Mouse (Mus musculus): ENCODE measurements at regions not wholly inside any gene's neighbourhood (a gene's known extent, or its start where the extent isn't known, plus 50 kb on each side); places are given as distances from the start of the nearest gene placed in this dataset.

DNA sequence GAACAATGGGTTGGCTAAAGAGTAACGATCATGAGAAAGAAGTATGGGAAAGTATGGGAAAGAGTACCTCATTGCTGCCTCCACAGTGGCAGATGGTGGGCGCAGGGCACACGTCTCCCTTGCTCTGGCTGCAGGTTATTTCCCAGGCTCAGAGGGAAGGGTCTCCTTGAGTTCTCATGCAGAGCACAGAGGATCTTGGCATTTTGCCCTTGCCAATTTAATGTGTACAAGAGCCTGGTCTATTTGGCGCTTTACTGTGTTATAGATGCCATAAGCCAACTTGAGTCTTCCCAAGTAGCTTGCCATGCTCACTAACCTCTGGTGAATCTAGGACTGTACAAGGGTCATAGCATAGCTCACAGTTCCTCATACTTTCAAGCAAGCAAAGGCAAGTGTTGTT is 296.7 kb upstream of the Rnf219 start:
- no peak overlapping the region for H3K4me2 ChIP-seq (ENCODE audit: low read length)
- DNase-seq (ENCODE audit: low spot score) (no peak), ATAC-seq (replicated peaks; ENCODE audit: low FRiP score, low read depth) (no peak)
- WGBS = 85% methylated on average over 4 of the region's 4 CpGs
- TF ChIP-seq CTCF (IDR thresholded peaks at IDR 0.05; ENCODE audit: low read depth) = no peak
- no peak overlapping the region for H3K9ac ChIP-seq (ENCODE audit: low read depth, low read length)
- no peaks in the 10 kb centered on the region for H3K9me3 ChIP-seq (replicated peaks; ENCODE audit: low read length)
- no peak overlapping the region for H3K27ac ChIP-seq
- H3K4me3 ChIP-seq (replicated peaks; ENCODE audit: low read depth, low read length) = no peak overlapping the region
- H3K4me1 ChIP-seq (replicated peaks; ENCODE audit: insufficient read depth, low read length) = no peaks in the 10 kb centered on the region
- H3K27me3 ChIP-seq (ENCODE audit: insufficient read depth, low read length) = no peaks in the 10 kb centered on the region
- H3K36me3 ChIP-seq (ENCODE audit: insufficient read depth, low read length) = no peaks in the 10 kb centered on the region

- no peaks in the 10 kb centered on the region for H3K4me1 ChIP-seq (replicated peaks; ENCODE audit: insufficient read depth, low read length)
- H3K9ac ChIP-seq (ENCODE audit: low read depth, low read length) = no peak overlapping the region
- no peak overlapping the region for H3K4me2 ChIP-seq (ENCODE audit: low read length)
- no peak for ATAC-seq (replicated peaks; ENCODE audit: low FRiP score, low read depth)
- H3K9me3 ChIP-seq (replicated peaks; ENCODE audit: low read length) = no peaks in the 10 kb centered on the region
- DNase-seq (ENCODE audit: low spot score) = peak; percentile 86
- peak; percentile 86 for TF ChIP-seq CTCF (IDR thresholded peaks at IDR 0.05; ENCODE audit: low read depth)
- H3K27me3 ChIP-seq (ENCODE audit: insufficient read depth, low read length) = no peaks in the 10 kb centered on the region
- H3K4me3 ChIP-seq (replicated peaks; ENCODE audit: low read depth, low read length) = no peak overlapping the region
- no peak overlapping the region for H3K27ac ChIP-seq
- WGBS = 23% methylated on average over 10 of the region's 10 CpGs
- no peaks in the 10 kb centered on the region for H3K36me3 ChIP-seq (ENCODE audit: insufficient read depth, low read length)
Measured at GRCm38 (mm10) chr14:104813977-104814584, 291.6 kb upstream of the Rnf219 start.

GRCm38 (mm10) chr14:104812006-104812405 is 289.6 kb upstream of the Rnf219 start:
- 75% methylated on average over 4 of the region's 4 CpGs for WGBS
- H3K4me1 ChIP-seq (replicated peaks; ENCODE audit: insufficient read depth, low read length) = no peaks in the 10 kb centered on the region
- no peaks in the 10 kb centered on the region for H3K9me3 ChIP-seq (replicated peaks; ENCODE audit: low read length)
- no peak overlapping the region for H3K27ac ChIP-seq
- TF ChIP-seq CTCF (IDR thresholded peaks at IDR 0.05; ENCODE audit: low read depth) = no peak
- H3K4me3 ChIP-seq (replicated peaks; ENCODE audit: low read depth, low read length) = no peak overlapping the region
- no peak for ATAC-seq (replicated peaks; ENCODE audit: low FRiP score, low read depth)
- H3K36me3 ChIP-seq (ENCODE audit: insufficient read depth, low read length) = no peaks in the 10 kb centered on the region
- H3K9ac ChIP-seq (ENCODE audit: low read depth, low read length) = no peak overlapping the region
- DNase-seq (ENCODE audit: low spot score) = no peak
- H3K27me3 ChIP-seq (ENCODE audit: insufficient read depth, low read length) = no peaks in the 10 kb centered on the region
- no peak overlapping the region for H3K4me2 ChIP-seq (ENCODE audit: low read length)

DNA sequence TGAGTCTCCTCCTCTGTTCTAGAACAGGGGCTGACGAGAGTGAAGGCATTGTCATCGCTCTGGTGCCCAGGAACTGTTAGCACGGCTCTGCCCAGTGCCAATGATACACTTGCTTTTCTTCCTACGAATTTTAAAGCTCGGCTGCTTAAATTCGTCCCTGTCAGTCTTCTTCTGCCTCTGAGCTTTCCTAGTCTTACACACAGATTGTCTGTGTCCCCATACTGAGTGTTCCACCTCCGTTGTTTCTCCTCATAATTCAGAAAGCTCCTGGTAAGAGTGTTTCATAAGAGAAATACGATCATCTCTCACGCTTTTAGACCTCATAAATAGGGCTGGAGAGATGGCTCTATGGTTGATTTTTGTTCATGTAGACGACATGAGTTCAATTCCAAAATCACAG is 282.9 kb upstream of the Rnf219 start:
- TF ChIP-seq CTCF (IDR thresholded peaks at IDR 0.05; ENCODE audit: low read depth) = no peak
- Histone ChIP-seq H3K27me3 (ENCODE audit: insufficient read depth, low read length) (no peaks in the 10 kb centered on the region), H3K4me2 (ENCODE audit: low read length) (no peak overlapping the region), H3K36me3 (ENCODE audit: insufficient read depth, low read length) (no peaks in the 10 kb centered on the region), H3K4me1 (replicated peaks; ENCODE audit: insufficient read depth, low read length) (no peaks in the 10 kb centered on the region), H3K9ac (ENCODE audit: low read depth, low read length) (no peak overlapping the region), H3K27ac (no peak overlapping the region), H3K4me3 (replicated peaks; ENCODE audit: low read depth, low read length) (no peak overlapping the region), H3K9me3 (replicated peaks; ENCODE audit: low read length) (no peaks in the 10 kb centered on the region)
- DNase-seq (ENCODE audit: low spot score) (no peak), ATAC-seq (replicated peaks; ENCODE audit: low FRiP score, low read depth) (no peak)
- WGBS = 86% methylated on average over 10 of the region's 10 CpGs

GRCm38 (mm10) chr14:104796348-104796965 is 274.0 kb upstream of the Rnf219 start:
- Histone ChIP-seq H3K4me3 (replicated peaks; ENCODE audit: low read depth, low read length) (no peak overlapping the region), H3K27me3 (ENCODE audit: insufficient read depth, low read length) (no peaks in the 10 kb centered on the region), H3K36me3 (ENCODE audit: insufficient read depth, low read length) (no peaks in the 10 kb centered on the region), H3K9ac (ENCODE audit: low read depth, low read length) (no peak overlapping the region), H3K9me3 (replicated peaks; ENCODE audit: low read length) (no peaks in the 10 kb centered on the region), H3K4me2 (ENCODE audit: low read length) (no peak overlapping the region), H3K4me1 (replicated peaks; ENCODE audit: insufficient read depth, low read length) (no peaks in the 10 kb centered on the region), H3K27ac (no peak overlapping the region)
- DNase-seq (ENCODE audit: low spot score) (peak; percentile 43), ATAC-seq (replicated peaks; ENCODE audit: low FRiP score, low read depth) (no peak)
- no peak for TF ChIP-seq CTCF (IDR thresholded peaks at IDR 0.05; ENCODE audit: low read depth)
- 39% methylated on average over 17 of the region's 17 CpGs for WGBS

- Histone ChIP-seq H3K4me3 (replicated peaks; ENCODE audit: low read depth, low read length) (no peak overlapping the region), H3K4me1 (replicated peaks; ENCODE audit: insufficient read depth, low read length) (no peaks in the 10 kb centered on the region), H3K9ac (ENCODE audit: low read depth, low read length) (no peak overlapping the region), H3K36me3 (ENCODE audit: insufficient read depth, low read length) (no peaks in the 10 kb centered on the region), H3K27me3 (ENCODE audit: insufficient read depth, low read length) (no peaks in the 10 kb centered on the region), H3K27ac (no peak overlapping the region), H3K9me3 (replicated peaks; ENCODE audit: low read length) (no peaks in the 10 kb centered on the region), H3K4me2 (ENCODE audit: low read length) (no peak overlapping the region)
- WGBS = 52% methylated on average over 3 of the region's 3 CpGs
- ATAC-seq (replicated peaks; ENCODE audit: low FRiP score, low read depth) (no peak), DNase-seq (ENCODE audit: low spot score) (no peak)
- no peak for TF ChIP-seq CTCF (IDR thresholded peaks at IDR 0.05; ENCODE audit: low read depth)
Measured at GRCm38 (mm10) chr14:104789346-104789745, 266.9 kb upstream of the Rnf219 start.

- Histone ChIP-seq H3K9ac (ENCODE audit: low read depth, low read length) (no peak overlapping the region), H3K4me2 (ENCODE audit: low read length) (no peak overlapping the region), H3K4me3 (replicated peaks; ENCODE audit: low read depth, low read length) (no peak overlapping the region), H3K36me3 (ENCODE audit: insufficient read depth, low read length) (no peaks in the 10 kb centered on the region), H3K27me3 (ENCODE audit: insufficient read depth, low read length) (no peaks in the 10 kb centered on the region), H3K4me1 (replicated peaks; ENCODE audit: insufficient read depth, low read length) (no peaks in the 10 kb centered on the region), H3K27ac (no peak overlapping the region), H3K9me3 (replicated peaks; ENCODE audit: low read length) (no peaks in the 10 kb centered on the region)
- ATAC-seq (replicated peaks; ENCODE audit: low FRiP score, low read depth) = no peak
- no peak for DNase-seq (ENCODE audit: low spot score)
- WGBS = 51% methylated on average over 12 of the region's 12 CpGs
- TF ChIP-seq CTCF (IDR thresholded peaks at IDR 0.05; ENCODE audit: low read depth) = no peak
Measured at GRCm38 (mm10) chr14:104785066-104785465, 262.6 kb upstream of the Rnf219 start.

All from kidney, postnatal 0 days (tissue).